Mouse (Mus musculus) ovary, adult 2 months (tissue): ENCODE measurements around the gene Rpl7l1. TPM values are rescaled to one million over a fixed set of nuclear protein-coding genes. Genes with fewer than 3 reads are reported as not detected.

Source experiments
- polyA plus RNA-seq: library from polyadenylated mRNA; depleted of rRNA; stranded (reverse); fragments of >200 nt; gene quantifications from 2 replicates; pipeline ENCODE4 v1.2.3, GENCODE M21; 2012; rRNA removed

The Rpl7l1 gene
- 15.6 and 18.1 TPM in 2 replicates for polyA plus RNA-seq

DNA sequence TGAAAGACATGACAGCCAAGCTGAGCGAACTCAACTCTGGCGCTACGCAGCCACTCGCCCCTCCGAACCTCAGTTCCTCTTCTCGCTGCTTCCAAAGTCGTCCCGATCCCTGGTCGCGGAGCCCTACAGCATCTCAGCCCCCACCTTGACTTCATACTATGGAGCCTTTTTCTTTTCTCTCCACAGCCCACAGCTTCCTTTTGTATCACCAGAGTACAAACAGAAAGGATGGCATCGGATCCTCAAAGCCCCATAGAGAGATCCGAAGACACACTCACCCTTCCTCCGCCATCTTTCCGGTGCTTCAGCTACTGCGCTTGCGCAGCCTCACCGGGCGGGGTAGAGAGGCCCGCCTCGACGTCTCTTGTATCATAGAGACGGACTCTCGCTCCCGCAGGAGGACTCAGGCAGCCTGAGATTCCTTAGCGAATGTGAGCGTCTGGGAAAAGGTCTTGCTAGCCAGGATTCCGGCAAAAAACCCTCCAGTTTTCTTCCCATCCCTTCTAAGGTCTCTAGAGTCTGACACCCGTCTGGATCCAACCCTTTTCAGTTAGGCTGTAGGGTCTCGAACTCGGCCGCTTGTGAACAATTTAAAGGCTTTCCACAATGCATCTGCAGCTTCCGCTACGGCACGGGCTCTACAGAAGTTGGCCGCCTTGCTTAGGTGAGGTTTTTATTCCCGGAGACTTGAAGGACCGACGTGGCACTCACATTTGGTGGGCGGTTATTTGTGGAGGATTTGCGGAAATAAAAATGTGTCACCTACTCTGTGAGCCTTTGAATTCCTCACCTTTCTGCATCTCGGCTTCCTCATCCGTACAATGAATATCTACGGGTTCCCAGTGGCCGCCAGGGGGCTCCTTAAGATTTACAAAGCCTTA lies at the start of gene Rpl7l1:
Rpl7l1 (minus strand) TSS at position 332 of the 881 bp plus-strand sequence.

GRCm38 (mm10) chr17:46772404-46773277 lies 9.8 kb downstream of the Rpl7l1 start, which contains the start of gene 2310039H08Rik:
Gene 2310039H08Rik (plus strand): TSS chr17:46772635.

GRCm38 (mm10) chr17:46763544-46763943 lies 18.9 kb downstream of the Rpl7l1 start, which contains the start of gene Ptcra:
Gene Ptcra (minus strand): TSS chr17:46763712.

GRCm38 (mm10) chr17:46751794-46752556 lies 30.5 kb downstream of the Rpl7l1 start, which contains the start of gene Cnpy3:
Gene Cnpy3 (minus strand): TSS chr17:46752214.

GRCm38 (mm10) chr17:46728904-46729318 lies 53.6 kb downstream of the Rpl7l1 start, which contains the start of gene Gnmt:
Gene Gnmt (minus strand): TSS chr17:46729168.

Other genes with a start within 250 kb of the Rpl7l1 start
- 50.0 and 51.9 TPM in 2 replicates for gene Cul9, start 236.3 kb downstream of the Rpl7l1 start, polyA plus RNA-seq
- gene Srf, start 226.5 kb downstream of the Rpl7l1 start, polyA plus RNA-seq: 385 and 401 TPM in 2 replicates
- gene Ptk7, start 153.2 kb downstream of the Rpl7l1 start, polyA plus RNA-seq: 76.6 and 82.6 TPM in 2 replicates
- 31.2 and 40.1 TPM in 2 replicates for gene Klc4, start 136.7 kb downstream of the Rpl7l1 start, polyA plus RNA-seq
- gene Mrpl2, start 136.4 kb downstream of the Rpl7l1 start, polyA plus RNA-seq: 113 and 159 TPM in 2 replicates
- gene Cul7, start 132.3 kb downstream of the Rpl7l1 start, polyA plus RNA-seq: 110 and 114 TPM in 2 replicates
- 41.9 and 48.7 TPM in 2 replicates for gene Rrp36, start 108.3 kb downstream of the Rpl7l1 start, polyA plus RNA-seq
- gene Mea1, start 103.9 kb downstream of the Rpl7l1 start, polyA plus RNA-seq: 53.1 and 64.5 TPM in 2 replicates
- gene Klhdc3, start 101.8 kb downstream of the Rpl7l1 start, polyA plus RNA-seq: 121 and 137 TPM in 2 replicates
- 58.2 and 71.4 TPM in 2 replicates for gene Ppp2r5d, start 77.6 kb downstream of the Rpl7l1 start, polyA plus RNA-seq
- gene Pex6, start 71.2 kb downstream of the Rpl7l1 start, polyA plus RNA-seq: 117 and 140 TPM in 2 replicates
- 3.6 and 8.5 TPM in 2 replicates for gene Gnmt, start 53.5 kb downstream of the Rpl7l1 start, polyA plus RNA-seq
- 54.0 and 61.7 TPM in 2 replicates for gene Cnpy3, start 30.5 kb downstream of the Rpl7l1 start, polyA plus RNA-seq
- gene Ptcra, start 19.0 kb downstream of the Rpl7l1 start, polyA plus RNA-seq: 0.10 and 0.12 TPM in 2 replicates
- gene 2310039H08Rik, start 10.0 kb downstream of the Rpl7l1 start, polyA plus RNA-seq: 166 and 205 TPM in 2 replicates
- gene Bicral, start 75.8 kb upstream of the Rpl7l1 start, polyA plus RNA-seq: 6.5 and 8.3 TPM in 2 replicates
- 40.5 and 41.2 TPM in 2 replicates for gene Tbcc, start 108.0 kb upstream of the Rpl7l1 start, polyA plus RNA-seq
- not detected in 2 replicates for gene Prph2, start 127.8 kb upstream of the Rpl7l1 start, polyA plus RNA-seq
- 42.4 and 50.4 TPM in 2 replicates for gene Ubr2, start 227.9 kb upstream of the Rpl7l1 start, polyA plus RNA-seq